Mouse (Mus musculus): ENCODE measurements at regions not wholly inside any gene's neighbourhood (a gene's known extent, or its start where the extent isn't known, plus 50 kb on each side); places are given as distances from the start of the nearest gene placed in this dataset.
"Not testable (repeated sequence)": the region's sequence is repeated elsewhere in the genome, so short reads cannot be mapped to it uniquely, and the experiment has no call there.

GRCm38 (mm10) chr1:189119005-189119404 lies 111.4 kb upstream of the Kctd3 start:
- not testable (repeated sequence) for H3K4me3 ChIP-seq; H3K9ac ChIP-seq; H3K9me3 ChIP-seq; H3K36me3 ChIP-seq; H3K27me3 ChIP-seq; H3K4me1 ChIP-seq (replicated peaks); H3K4me2 ChIP-seq; H3K27ac ChIP-seq; ATAC-seq (ENCODE audit: low FRiP score)
- WGBS = 87% methylated on average over 1 of the region's 1 CpGs

DNA sequence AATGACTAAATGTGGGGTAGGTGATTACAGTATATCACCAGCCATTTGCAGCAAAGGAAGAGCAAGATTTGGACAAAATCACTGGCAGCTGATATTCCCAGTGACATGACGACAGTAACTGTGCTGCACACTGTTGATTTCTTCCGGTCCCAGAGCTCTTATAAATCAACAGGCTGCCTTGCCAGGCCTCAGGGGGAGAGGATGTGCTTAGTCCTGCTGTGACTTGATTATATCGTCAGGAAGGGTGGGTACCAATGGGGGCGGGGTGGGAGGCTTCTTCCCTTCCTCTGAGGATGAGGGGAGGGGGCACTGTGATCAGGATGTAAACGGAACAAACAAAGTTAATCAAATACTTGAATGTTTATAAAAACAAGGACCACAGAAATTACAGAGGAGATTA lies 110.9 kb upstream of the Kctd3 start:
- Histone ChIP-seq H3K27ac (no peak overlapping the region), H3K4me2 (no peak overlapping the region), H3K4me1 (replicated peaks) (no peaks in the 10 kb centered on the region; the same call in 1 of the 2 replicates), H3K27me3 (no peaks in the 10 kb centered on the region), H3K4me3 (no peak overlapping the region), H3K9ac (no peak overlapping the region), H3K9me3 (no peaks in the 10 kb centered on the region), H3K36me3 (no peaks in the 10 kb centered on the region)
- no peak for ATAC-seq (ENCODE audit: low FRiP score)
- 53% methylated on average over 5 of the region's 5 CpGs for WGBS

DNA sequence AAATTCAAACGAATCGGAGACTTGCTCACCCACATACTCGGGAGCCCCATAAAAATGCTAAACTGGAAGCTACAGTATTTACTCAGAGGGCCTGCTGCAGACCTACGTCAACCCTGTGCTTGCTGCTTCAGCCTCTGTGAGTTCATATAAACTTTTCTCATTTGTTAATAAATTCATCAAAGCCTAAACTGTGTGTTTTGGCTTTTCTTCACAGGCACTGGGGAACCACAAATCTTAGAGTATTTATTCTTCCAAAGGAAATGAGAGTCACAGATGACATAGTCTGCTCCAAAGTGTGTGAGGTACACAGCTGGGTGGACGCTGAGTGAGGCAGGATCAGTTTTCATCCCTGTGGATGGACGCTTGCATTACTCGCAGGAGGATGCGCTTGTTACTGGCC lies 108.3 kb upstream of the Kctd3 start:
- no peaks in the 10 kb centered on the region for H3K9me3 ChIP-seq
- H3K27me3 ChIP-seq = no peaks in the 10 kb centered on the region
- no peak overlapping the region for H3K4me3 ChIP-seq
- H3K36me3 ChIP-seq = no peaks in the 10 kb centered on the region
- H3K4me1 ChIP-seq (replicated peaks) = no peaks in the 10 kb centered on the region; the same call in 1 of the 2 replicates
- 84% methylated on average over 8 of the region's 8 CpGs for WGBS
- H3K9ac ChIP-seq = no peak overlapping the region
- ATAC-seq (ENCODE audit: low FRiP score) = no peak
- no peak overlapping the region for H3K4me2 ChIP-seq
- no peak overlapping the region for H3K27ac ChIP-seq

GRCm38 (mm10) chr1:189115279-189115678 lies 107.6 kb upstream of the Kctd3 start:
- WGBS = 97% methylated on average over 1 of the region's 1 CpGs
- Histone ChIP-seq H3K4me3 (no peak overlapping the region), H3K27me3 (no peaks in the 10 kb centered on the region), H3K36me3 (no peaks in the 10 kb centered on the region), H3K9me3 (no peaks in the 10 kb centered on the region), H3K4me2 (no peak overlapping the region), H3K27ac (no peak overlapping the region), H3K4me1 (replicated peaks) (no peaks in the 10 kb centered on the region; the same call in 1 of the 2 replicates), H3K9ac (no peak overlapping the region)
- no peak for ATAC-seq (ENCODE audit: low FRiP score)

- Histone ChIP-seq H3K9me3 (no peaks in the 10 kb centered on the region), H3K9ac (no peak overlapping the region), H3K4me1 (replicated peaks) (0 out of 2 replicates have a peak, but pooled peaks cover 5% of the 10 kb centered on the region), H3K27ac (no peak overlapping the region), H3K4me2 (no peak overlapping the region), H3K4me3 (no peak overlapping the region), H3K36me3 (no peaks in the 10 kb centered on the region), H3K27me3 (no peaks in the 10 kb centered on the region)
- WGBS = 75% methylated on average over 8 of the region's 8 CpGs
- no peak for ATAC-seq (ENCODE audit: low FRiP score)
These were observed 100.8 kb upstream of the Kctd3 start for GRCm38 (mm10) chr1:189108260-189109035.

GRCm38 (mm10) chr1:189107841-189108240 lies 100.2 kb upstream of the Kctd3 start:
- ATAC-seq (ENCODE audit: low FRiP score) = no peak
- Histone ChIP-seq H3K36me3 (no peaks in the 10 kb centered on the region), H3K9ac (no peak overlapping the region), H3K9me3 (no peaks in the 10 kb centered on the region), H3K27ac (no peak overlapping the region), H3K4me1 (replicated peaks) (0 out of 2 replicates have a peak, but pooled peaks cover 5% of the 10 kb centered on the region), H3K27me3 (no peaks in the 10 kb centered on the region), H3K4me2 (0 out of 2 replicates have a peak overlapping the region, but pooled peaks have one; percentile 21), H3K4me3 (no peak overlapping the region)
- 54% methylated on average over 7 of the region's 8 CpGs for WGBS

DNA sequence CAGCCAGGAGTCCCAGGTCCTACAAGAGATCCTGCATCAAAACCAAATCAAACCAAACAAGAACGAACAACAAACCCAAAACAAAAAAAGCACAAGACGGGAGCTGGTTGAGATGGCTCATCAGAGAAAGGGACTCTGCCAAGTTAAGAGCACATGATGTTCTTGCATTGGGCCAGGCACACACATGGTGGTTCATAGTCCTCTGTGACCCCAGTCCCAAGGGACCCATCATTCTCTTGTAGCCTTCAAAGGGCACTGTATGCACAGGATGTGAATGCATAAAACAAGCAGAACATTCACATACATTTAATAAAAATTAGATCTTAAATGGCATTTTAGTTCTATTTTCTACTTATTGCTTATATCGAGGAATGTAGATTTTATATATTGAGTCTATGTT lies 99.5 kb upstream of the Kctd3 start:
- no peaks in the 10 kb centered on the region for H3K9me3 ChIP-seq
- H3K4me1 ChIP-seq (replicated peaks) = 0 out of 2 replicates have a peak, but pooled peaks cover 5% of the 10 kb centered on the region
- no peak overlapping the region for H3K9ac ChIP-seq
- no peak overlapping the region for H3K4me3 ChIP-seq
- H3K4me2 ChIP-seq = no peak overlapping the region
- H3K27me3 ChIP-seq = no peaks in the 10 kb centered on the region
- no peak overlapping the region for H3K27ac ChIP-seq
- ATAC-seq (ENCODE audit: low FRiP score) = no peak
- 87% methylated on average over 3 of the region's 3 CpGs for WGBS
- no peaks in the 10 kb centered on the region for H3K36me3 ChIP-seq

GRCm38 (mm10) chr1:189105276-189105675 lies 97.6 kb upstream of the Kctd3 start:
- no peaks in the 10 kb centered on the region for H3K27me3 ChIP-seq
- H3K27ac ChIP-seq = no peak overlapping the region
- 85% methylated on average over 4 of the region's 4 CpGs for WGBS
- no peak overlapping the region for H3K9ac ChIP-seq
- no peaks in the 10 kb centered on the region for H3K9me3 ChIP-seq
- H3K4me2 ChIP-seq = no peak overlapping the region
- no peak overlapping the region for H3K4me3 ChIP-seq
- H3K36me3 ChIP-seq = no peaks in the 10 kb centered on the region
- H3K4me1 ChIP-seq (replicated peaks) = 0 out of 2 replicates have a peak, but pooled peaks cover 5% of the 10 kb centered on the region
- no peak for ATAC-seq (ENCODE audit: low FRiP score)

- Histone ChIP-seq H3K9ac (no peak overlapping the region), H3K27me3 (no peaks in the 10 kb centered on the region), H3K4me3 (no peak overlapping the region), H3K4me1 (replicated peaks) (0 out of 2 replicates have a peak, but pooled peaks cover 3% of the 10 kb centered on the region), H3K9me3 (no peaks in the 10 kb centered on the region), H3K36me3 (no peaks in the 10 kb centered on the region), H3K27ac (no peak overlapping the region), H3K4me2 (no peak overlapping the region)
- no peak for ATAC-seq (ENCODE audit: low FRiP score)
- WGBS = 78% methylated on average over 3 of the region's 3 CpGs
These were observed 95.1 kb upstream of the Kctd3 start for GRCm38 (mm10) chr1:189102781-189103180.

GRCm38 (mm10) chr1:189099121-189099520 lies 91.5 kb upstream of the Kctd3 start:
- Histone ChIP-seq H3K27me3 (no peaks in the 10 kb centered on the region), H3K9me3 (no peaks in the 10 kb centered on the region), H3K4me3 (no peak overlapping the region), H3K9ac (no peak overlapping the region), H3K4me1 (replicated peaks) (no peaks in the 10 kb centered on the region), H3K36me3 (no peaks in the 10 kb centered on the region), H3K27ac (no peak overlapping the region), H3K4me2 (no peak overlapping the region)
- no peak for ATAC-seq (ENCODE audit: low FRiP score)
- 81% methylated on average over 2 of the region's 2 CpGs for WGBS

DNA sequence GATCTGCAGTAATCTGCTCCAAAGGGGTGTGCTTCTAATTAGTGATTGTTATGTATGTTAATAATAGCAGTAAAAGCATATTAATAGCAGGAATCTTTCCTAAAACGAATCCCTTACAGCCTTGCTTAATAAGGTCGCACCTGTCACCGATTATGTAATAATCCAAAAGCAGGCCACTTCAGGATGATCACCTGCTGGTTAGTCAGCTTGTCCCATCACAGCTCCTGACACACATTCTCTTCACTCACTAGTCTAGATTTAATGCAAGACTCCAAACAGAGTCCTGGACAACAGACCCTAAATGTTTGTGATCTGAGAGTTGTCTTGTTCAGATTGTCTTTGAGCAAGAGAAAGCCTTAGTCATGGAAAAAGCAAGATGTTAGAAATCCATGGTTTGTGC lies 85.2 kb upstream of the Kctd3 start:
- no peaks in the 10 kb centered on the region for H3K9me3 ChIP-seq
- 91% methylated on average over 3 of the region's 3 CpGs for WGBS
- no peak overlapping the region for H3K4me2 ChIP-seq
- ATAC-seq (ENCODE audit: low FRiP score) = no peak
- no peak overlapping the region for H3K9ac ChIP-seq
- H3K4me3 ChIP-seq = no peak overlapping the region
- no peaks in the 10 kb centered on the region for H3K4me1 ChIP-seq (replicated peaks)
- H3K27ac ChIP-seq = no peak overlapping the region
- H3K27me3 ChIP-seq = no peaks in the 10 kb centered on the region
- H3K36me3 ChIP-seq = no peaks in the 10 kb centered on the region

- peaks cover 4% of the 10 kb centered on the region; the same call in 1 of the 2 replicates for H3K4me1 ChIP-seq (replicated peaks)
- ATAC-seq (ENCODE audit: low FRiP score) = no peak
- H3K27me3 ChIP-seq = no peaks in the 10 kb centered on the region
- no peaks in the 10 kb centered on the region for H3K36me3 ChIP-seq
- H3K9me3 ChIP-seq = peaks cover 7% of the 10 kb centered on the region
- H3K4me3 ChIP-seq = no peak overlapping the region
- H3K4me2 ChIP-seq = no peak overlapping the region
- no peak overlapping the region for H3K9ac ChIP-seq
- WGBS = 90% methylated on average over 2 of the region's 2 CpGs
- H3K27ac ChIP-seq = no peak overlapping the region
These were observed 77.6 kb upstream of the Kctd3 start for GRCm38 (mm10) chr1:189085245-189085644.

DNA sequence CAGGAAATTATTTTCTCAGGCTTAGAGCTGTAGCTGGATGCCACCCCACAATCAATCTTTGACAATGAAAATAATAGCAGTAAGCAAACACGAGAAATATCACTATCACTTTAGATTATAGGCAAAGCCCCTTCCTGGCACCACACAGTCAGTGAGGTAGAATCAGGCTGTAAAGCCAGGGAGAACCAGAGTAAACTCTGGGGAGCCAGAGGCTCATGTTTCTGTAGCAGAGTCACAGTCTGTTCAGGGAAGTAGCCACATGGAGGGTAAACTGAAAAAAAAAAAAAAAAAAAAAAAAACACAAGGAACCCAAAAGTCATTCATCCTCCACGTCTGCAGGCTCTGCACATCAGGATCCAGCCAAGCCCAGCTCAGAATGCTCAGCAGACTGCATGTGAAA lies 73.6 kb upstream of the Kctd3 start:
- no peaks in the 10 kb centered on the region for H3K27me3 ChIP-seq
- H3K4me2 ChIP-seq = no peak overlapping the region
- WGBS = 52% methylated on average over 2 of the region's 2 CpGs
- H3K27ac ChIP-seq = peak overlapping the region; percentile 26; the same call in 1 of the 2 replicates
- peaks cover 7% of the 10 kb centered on the region for H3K9me3 ChIP-seq
- no peaks in the 10 kb centered on the region for H3K36me3 ChIP-seq
- peaks cover 4% of the 10 kb centered on the region; the same call in 1 of the 2 replicates for H3K4me1 ChIP-seq (replicated peaks)
- H3K9ac ChIP-seq = no peak overlapping the region
- ATAC-seq (ENCODE audit: low FRiP score) = no peak
- no peak overlapping the region for H3K4me3 ChIP-seq
